Mouse (Mus musculus): ENCODE measurements around the gene Primpol. TPM values are rescaled to one million over a fixed set of nuclear protein-coding genes. Genes with fewer than 3 reads are reported as not detected.

The Primpol gene
- polyA plus RNA-seq, 1 experiment: 0.03 TPM

DNA sequence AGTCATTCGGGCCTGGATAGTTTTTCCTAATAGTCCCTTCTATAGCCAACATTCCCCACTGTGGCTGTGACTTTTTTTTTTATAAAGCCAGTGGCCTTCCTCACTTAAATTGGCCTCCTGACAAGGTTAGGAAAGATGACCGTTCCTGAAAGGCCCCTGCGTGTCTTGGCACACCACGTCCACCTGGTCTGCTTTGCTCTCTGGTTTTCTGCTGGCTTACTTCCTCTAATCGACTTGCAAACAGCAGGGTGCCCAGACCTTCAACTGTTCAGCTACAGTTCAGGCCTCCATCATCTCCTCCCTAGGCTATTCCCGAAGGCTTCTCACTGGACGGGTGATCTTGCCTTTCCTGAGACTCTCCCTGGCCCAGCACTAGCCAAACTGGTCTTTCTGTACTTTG, 10.9 kb upstream of the Primpol start:
- H3K36me3 ChIP-seq (replicated peaks; ENCODE audit: low read length): peaks cover 68% of the 10 kb centered on the region

DNA sequence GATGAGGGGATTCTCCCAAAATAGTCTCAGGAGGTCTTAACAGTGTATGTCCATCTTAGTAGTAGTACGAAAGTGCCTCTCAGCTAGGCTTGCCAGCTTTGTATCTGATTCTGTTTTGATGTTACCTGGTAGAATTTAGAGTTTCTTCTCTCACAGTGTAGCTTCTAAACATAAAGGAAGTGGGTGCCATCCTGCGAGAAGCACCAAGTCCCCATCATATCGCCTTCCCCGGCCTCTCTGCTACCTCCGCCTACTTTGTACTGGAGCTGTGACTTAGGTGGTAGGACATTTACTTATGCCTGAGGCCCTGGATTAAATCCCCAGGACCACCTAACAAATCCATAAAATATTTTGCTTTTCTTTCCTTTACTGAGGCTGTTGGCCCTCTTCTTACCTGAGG, 9.6 kb upstream of the Primpol start:
- Histone ChIP-seq H3K36me3 (replicated peaks; ENCODE audit: low read length) (peaks cover 65% of the 10 kb centered on the region), H3K27me3 (replicated peaks) (no peaks in the 10 kb centered on the region), H3K4me1 (peaks cover 90% of the 10 kb centered on the region), H3K9me3 (no peaks in the 10 kb centered on the region), H3K4me3 (replicated peaks) (no peak overlapping the region)
- no peak for TF ChIP-seq GATA1 (IDR thresholded peaks at IDR 0.05; ENCODE audit: borderline replicate concordance, low read length)

More for the DNA sequence above, 10.9 kb upstream of the Primpol start:
- Histone ChIP-seq H3K4me1 (peaks cover 80% of the 10 kb centered on the region), H3K9me3 (no peaks in the 10 kb centered on the region), H3K4me3 (replicated peaks) (peak overlapping the region; percentile 5), H3K27me3 (replicated peaks) (no peaks in the 10 kb centered on the region)
- TF ChIP-seq FLI1 (IDR thresholded peaks at IDR 0.05; ENCODE audit: low read length) (no peak), GATA1 (IDR thresholded peaks at IDR 0.05; ENCODE audit: borderline replicate concordance, low read length) (no peak)

DNA sequence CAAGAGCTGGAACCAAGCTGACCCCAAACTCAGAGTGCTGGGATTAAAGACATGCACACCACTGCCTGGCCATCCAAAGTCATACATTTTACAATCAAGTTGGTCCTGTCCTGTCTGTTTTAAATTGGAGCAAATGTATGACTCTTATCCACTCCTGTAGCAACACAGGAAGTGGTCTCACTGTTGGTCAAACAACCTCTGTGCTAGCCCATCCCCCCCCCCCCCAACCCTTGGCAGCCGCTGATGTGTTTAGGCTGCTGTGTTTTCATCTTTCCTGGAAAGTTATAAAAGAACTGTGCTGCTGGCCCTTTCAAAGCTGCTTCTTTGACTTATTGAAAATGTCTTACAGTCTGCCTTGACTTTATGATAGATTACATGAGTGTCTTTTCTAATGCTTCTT, 8.2 kb upstream of the Primpol start:
- H3K27me3 ChIP-seq (replicated peaks): no peaks in the 10 kb centered on the region
- peaks cover 78% of the 10 kb centered on the region for H3K4me1 ChIP-seq
- H3K4me3 ChIP-seq (replicated peaks): peak overlapping the region; percentile 70
- peaks cover 52% of the 10 kb centered on the region for H3K36me3 ChIP-seq (replicated peaks; ENCODE audit: low read length)
- TF ChIP-seq FLI1 (IDR thresholded peaks at IDR 0.05; ENCODE audit: low read length) (no peak), GATA1 (IDR thresholded peaks at IDR 0.05; ENCODE audit: borderline replicate concordance, low read length) (no peak)
- no peaks in the 10 kb centered on the region for H3K9me3 ChIP-seq

DNA sequence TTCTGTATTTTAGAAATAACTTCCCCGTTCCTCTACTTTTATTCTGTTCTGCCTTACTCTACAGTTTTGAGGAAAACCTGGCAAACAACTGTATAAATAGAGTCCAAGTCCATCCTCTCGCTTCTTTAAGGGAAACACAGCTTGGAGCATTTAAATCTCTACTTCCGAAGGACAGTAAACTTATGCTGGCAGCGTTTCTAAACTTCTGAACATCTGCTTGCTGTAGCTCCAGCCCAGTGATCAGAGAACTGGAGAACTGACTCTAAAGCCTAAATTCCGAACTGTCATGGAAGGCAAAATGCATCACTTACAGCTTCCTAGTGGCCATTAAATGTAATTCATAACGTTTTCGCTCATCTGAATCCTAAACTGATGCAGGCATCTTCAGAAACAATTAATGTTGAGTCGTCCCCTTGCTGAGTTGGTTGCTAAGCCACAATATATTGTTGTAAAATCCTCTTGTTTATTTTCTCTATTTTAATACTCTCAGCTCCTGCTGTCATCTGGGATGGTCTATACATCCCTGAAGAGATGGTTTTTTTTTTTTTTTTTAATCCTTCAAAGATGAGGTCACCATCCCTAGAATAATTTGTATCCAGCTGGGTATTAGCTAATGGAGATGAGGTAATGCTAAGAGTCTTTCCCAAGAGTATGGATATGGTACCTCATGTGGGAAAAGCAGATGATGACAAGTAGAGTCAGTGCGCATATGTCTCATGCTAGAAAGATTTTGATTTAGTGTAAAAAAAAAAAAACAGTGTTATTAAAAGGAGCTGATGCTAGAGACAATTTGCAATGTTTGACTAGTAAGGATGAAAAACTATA, 5.6 kb upstream of the Primpol start:
- Histone ChIP-seq H3K4me3 (replicated peaks) (no peak overlapping the region), H3K4me1 (peaks cover 67% of the 10 kb centered on the region), H3K36me3 (replicated peaks; ENCODE audit: low read length) (peaks cover 27% of the 10 kb centered on the region), H3K27me3 (replicated peaks) (no peaks in the 10 kb centered on the region), H3K9me3 (no peaks in the 10 kb centered on the region)
- TF ChIP-seq FLI1 (IDR thresholded peaks at IDR 0.05; ENCODE audit: low read length) (no peak), GATA1 (IDR thresholded peaks at IDR 0.05; ENCODE audit: borderline replicate concordance, low read length) (no peak)

DNA sequence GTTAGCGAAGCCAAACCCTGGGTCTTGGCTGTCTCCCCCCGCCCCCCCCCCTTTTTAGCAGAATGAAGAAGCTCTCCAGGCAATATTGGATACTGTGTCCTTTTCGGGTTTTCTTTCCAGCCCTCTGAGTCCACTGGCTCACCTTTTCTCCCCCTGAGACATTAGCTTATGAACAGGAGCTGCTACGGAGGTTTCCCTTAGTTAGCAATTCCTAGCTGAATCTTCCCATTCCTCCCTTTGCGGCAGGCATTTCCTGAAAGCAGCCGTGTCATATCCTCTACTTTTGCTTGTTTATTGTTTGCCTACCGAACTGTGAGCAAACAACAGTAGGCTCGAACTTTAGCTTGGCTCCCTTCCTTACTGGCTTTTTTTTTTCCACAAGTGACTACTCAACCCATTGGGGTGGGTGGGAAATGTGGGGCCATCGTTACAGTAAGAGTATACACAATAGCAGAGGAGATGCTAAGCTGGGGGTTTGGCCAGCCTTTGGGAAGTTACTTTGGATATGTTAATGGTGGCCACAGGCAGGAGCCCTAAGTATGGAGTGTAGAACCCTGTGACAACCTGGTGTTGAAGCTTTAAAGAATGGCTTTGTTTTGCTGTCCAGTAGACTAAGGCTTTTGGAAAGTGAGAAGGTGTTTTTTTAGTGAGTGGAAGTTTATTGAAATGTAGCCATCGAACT, 1.8 kb upstream of the Primpol start:
- Histone ChIP-seq H3K4me3 (replicated peaks) (peak overlapping the region; percentile 96), H3K27me3 (replicated peaks) (no peaks in the 10 kb centered on the region), H3K36me3 (replicated peaks; ENCODE audit: low read length) (peaks cover 12% of the 10 kb centered on the region), H3K9me3 (no peaks in the 10 kb centered on the region), H3K4me1 (peaks cover 41% of the 10 kb centered on the region)
- TF ChIP-seq FLI1 (IDR thresholded peaks at IDR 0.05; ENCODE audit: low read length) (no peak), GATA1 (IDR thresholded peaks at IDR 0.05; ENCODE audit: borderline replicate concordance, low read length) (no peak)

DNA sequence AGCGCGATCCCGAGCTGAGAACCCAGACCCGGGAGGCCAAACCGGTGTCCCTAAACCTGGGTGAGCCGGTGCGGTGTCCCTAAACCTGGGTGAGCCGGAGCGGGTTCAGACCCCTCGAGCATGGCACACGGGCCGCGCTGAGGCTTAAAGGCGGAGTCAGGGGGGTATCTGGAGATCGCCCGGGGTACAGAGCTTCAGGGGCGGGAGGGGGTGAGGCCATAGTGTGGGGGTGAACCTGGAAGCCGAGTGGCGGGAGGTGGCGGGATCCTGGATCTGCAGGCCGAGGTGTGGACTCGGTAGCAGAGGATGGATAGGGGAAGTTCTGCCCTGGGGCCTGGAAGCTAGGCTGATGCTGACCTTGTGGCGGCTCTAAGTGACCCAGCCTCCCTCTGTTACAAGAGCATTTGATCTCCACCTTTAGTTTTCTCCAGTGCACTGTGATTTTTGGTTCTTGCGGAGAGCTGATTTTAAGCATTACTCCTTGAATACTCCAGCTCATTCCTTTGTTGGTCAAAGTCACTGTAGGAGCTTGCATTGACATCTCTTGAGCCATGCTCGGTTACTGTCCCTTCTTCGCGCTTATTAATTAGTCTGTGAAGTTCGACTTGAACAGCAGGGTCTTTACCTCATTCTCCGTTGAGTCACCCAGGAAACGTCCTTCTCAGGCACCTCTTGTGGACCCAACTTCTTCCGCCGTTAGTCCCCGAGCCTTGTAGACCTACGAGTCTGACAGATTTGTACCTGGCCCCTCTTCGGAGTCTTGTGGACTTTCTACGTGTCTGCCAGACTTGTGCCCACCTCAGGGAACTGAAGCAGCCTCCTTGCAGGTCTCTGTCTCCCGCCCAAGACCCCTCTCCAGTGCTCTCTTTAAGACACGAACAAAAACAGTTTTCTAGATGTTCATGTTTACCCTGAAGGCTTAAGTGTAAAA, 943 bp upstream of the Primpol start:
- TF ChIP-seq FLI1 (IDR thresholded peaks at IDR 0.05; ENCODE audit: low read length) (no peak), GATA1 (IDR thresholded peaks at IDR 0.05; ENCODE audit: borderline replicate concordance, low read length) (no peak)
- Histone ChIP-seq H3K36me3 (replicated peaks; ENCODE audit: low read length) (peaks cover 16% of the 10 kb centered on the region), H3K4me3 (replicated peaks) (peak overlapping the region; percentile 96), H3K4me1 (peaks cover 46% of the 10 kb centered on the region), H3K27me3 (replicated peaks) (no peaks in the 10 kb centered on the region), H3K9me3 (no peaks in the 10 kb centered on the region)

DNA sequence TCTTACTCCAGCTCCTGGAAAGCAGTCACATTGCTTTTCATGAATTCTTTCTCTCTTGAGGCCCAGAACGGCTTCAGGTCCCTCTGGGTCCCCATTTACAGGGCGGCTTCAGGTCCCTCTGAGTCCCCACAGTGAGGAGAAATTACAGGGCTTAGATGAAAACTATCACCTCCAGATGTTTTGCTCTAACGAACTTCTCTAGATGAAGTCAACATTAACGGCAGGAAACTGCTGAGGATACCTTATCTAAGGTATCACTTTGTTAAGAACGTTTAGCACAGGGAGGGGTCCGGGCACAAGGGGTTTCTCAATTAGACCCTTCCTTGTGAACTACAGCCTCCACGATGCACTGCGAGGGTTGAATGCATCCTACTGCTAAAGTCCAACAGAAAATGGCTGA, 1.1 kb downstream of the Primpol start:
- H3K4me3 ChIP-seq (replicated peaks): peak overlapping the region; percentile 64
- no peak for TF ChIP-seq GATA1 (IDR thresholded peaks at IDR 0.05; ENCODE audit: borderline replicate concordance, low read length)

DNA sequence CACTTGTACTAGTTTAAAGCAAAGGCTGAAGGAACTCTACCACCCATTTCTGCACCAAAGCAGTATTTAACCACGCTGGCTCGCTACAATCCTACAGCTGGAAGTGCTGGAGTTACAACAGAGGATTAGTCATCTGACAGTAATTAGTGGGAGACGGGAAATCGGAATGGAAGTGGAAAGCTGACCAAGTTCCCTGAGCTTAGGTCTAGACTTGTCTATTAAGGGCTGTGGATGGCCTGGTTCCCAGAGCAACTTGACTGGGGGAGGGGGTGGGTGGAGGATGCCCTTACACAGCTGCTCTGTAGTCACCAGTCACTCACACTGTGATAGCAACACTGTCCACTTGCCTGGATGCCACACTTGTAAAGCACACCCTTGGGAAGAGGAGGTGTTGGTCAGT, 3.6 kb downstream of the Primpol start:
- Histone ChIP-seq H3K9me3 (no peaks in the 10 kb centered on the region), H3K27me3 (replicated peaks) (no peaks in the 10 kb centered on the region), H3K4me1 (peaks cover 29% of the 10 kb centered on the region), H3K4me3 (replicated peaks) (peak overlapping the region; percentile 78), H3K36me3 (replicated peaks; ENCODE audit: low read length) (peaks cover 43% of the 10 kb centered on the region)
- TF ChIP-seq FLI1 (IDR thresholded peaks at IDR 0.05; ENCODE audit: low read length): no peak

More for the DNA sequence above, 1.1 kb downstream of the Primpol start:
- H3K27me3 ChIP-seq (replicated peaks): no peaks in the 10 kb centered on the region
- H3K4me1 ChIP-seq: peaks cover 44% of the 10 kb centered on the region
- no peaks in the 10 kb centered on the region for H3K9me3 ChIP-seq
- H3K36me3 ChIP-seq (replicated peaks; ENCODE audit: low read length): peaks cover 18% of the 10 kb centered on the region

DNA sequence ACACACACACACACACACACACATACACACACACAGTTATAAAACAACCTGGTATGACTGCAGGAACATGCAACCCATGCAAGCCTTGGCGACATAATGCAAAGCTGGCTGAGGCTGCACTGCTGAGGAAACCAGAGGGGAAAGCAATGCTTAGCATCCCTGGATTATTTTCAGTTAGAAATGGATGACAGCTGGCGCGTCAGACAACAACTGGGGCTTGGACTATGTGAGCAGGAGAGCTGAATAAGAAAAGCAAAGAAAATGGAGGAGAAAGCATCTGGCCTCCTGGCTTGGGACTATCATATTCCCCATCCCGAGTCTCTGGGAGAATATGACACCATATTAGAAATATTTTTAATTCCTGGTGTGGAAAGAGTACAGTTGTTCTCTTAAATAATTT, 4.1 kb downstream of the Primpol start:
- Histone ChIP-seq H3K9me3 (no peaks in the 10 kb centered on the region), H3K27me3 (replicated peaks) (no peaks in the 10 kb centered on the region), H3K4me3 (replicated peaks) (no peak overlapping the region), H3K36me3 (replicated peaks; ENCODE audit: low read length) (peaks cover 47% of the 10 kb centered on the region), H3K4me1 (peaks cover 29% of the 10 kb centered on the region)
- TF ChIP-seq GATA1 (IDR thresholded peaks at IDR 0.05; ENCODE audit: borderline replicate concordance, low read length): no peak
- no peak for TF ChIP-seq FLI1 (IDR thresholded peaks at IDR 0.05; ENCODE audit: low read length)

All from megakaryocyte, embryonic 14.5 days (primary cell).